Mouse (Mus musculus): ENCODE results near the gene Fhit. TPM values are rescaled to one million over a fixed set of nuclear protein-coding genes. Genes with fewer than 3 reads are reported as not detected.

The Fhit gene
- polyA plus RNA-seq, 1 experiment from 2014 or later: 7.1 TPM

DNA sequence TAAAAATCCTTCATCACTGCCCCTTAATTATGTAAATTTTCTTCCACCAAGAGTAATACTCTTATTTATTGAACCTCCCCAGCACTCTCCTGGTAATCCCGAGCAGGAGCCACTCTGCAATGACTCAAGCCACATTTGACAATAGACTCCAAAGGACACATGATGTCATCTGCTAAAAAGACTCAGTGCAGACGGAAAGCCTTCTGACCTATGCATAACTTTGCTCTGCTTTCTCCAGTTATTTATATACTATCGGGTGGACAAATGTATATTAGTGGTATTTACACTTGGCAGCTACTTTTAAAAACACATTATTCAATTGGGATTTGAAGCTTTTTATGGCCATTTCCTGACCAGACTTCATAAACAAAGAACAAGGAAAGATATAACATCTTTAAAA lies 304.2 kb downstream of the Fhit start:
- H3K36me3 ChIP-seq (ENCODE audit: control insufficient read depth, insufficient read depth, low read length): no peaks in the 10 kb centered on the region
- H3K4me2 ChIP-seq (ENCODE audit: low read depth, low read length): no peak overlapping the region
- no peak overlapping the region for H3K9ac ChIP-seq (ENCODE audit: low read length)
- no peaks in the 10 kb centered on the region for H3K9me3 ChIP-seq (replicated peaks; ENCODE audit: control insufficient read depth, low read length)
- H3K27ac ChIP-seq (ENCODE audit: low read length): no peak overlapping the region
- H3K4me3 ChIP-seq (replicated peaks; ENCODE audit: low read length): no peak overlapping the region
- ATAC-seq (ENCODE audit: insufficient read depth, low FRiP score): peak; percentile 33; the same call in 1 of the 2 replicates
- H3K4me1 ChIP-seq (ENCODE audit: control insufficient read depth, insufficient read depth, low read length): no peaks in the 10 kb centered on the region
- H3K27me3 ChIP-seq (ENCODE audit: control insufficient read depth, insufficient read depth, low read length): no peaks in the 10 kb centered on the region
- WGBS: 28% methylated on average over 3 of the region's 3 CpGs

GRCm38 (mm10) chr14:10851936-10852335 lies 309.9 kb downstream of the Fhit start:
- 85% methylated on average over 1 of the region's 1 CpGs for WGBS
- Histone ChIP-seq H3K4me1 (ENCODE audit: control insufficient read depth, insufficient read depth, low read length) (no peaks in the 10 kb centered on the region), H3K27ac (ENCODE audit: low read length) (no peak overlapping the region), H3K9me3 (replicated peaks; ENCODE audit: control insufficient read depth, low read length) (no peaks in the 10 kb centered on the region), H3K4me2 (ENCODE audit: low read depth, low read length) (no peak overlapping the region), H3K9ac (ENCODE audit: low read length) (no peak overlapping the region), H3K27me3 (ENCODE audit: control insufficient read depth, insufficient read depth, low read length) (no peaks in the 10 kb centered on the region), H3K36me3 (ENCODE audit: control insufficient read depth, insufficient read depth, low read length) (no peaks in the 10 kb centered on the region), H3K4me3 (replicated peaks; ENCODE audit: low read length) (no peak overlapping the region)
- ATAC-seq (ENCODE audit: insufficient read depth, low FRiP score): no peak

DNA sequence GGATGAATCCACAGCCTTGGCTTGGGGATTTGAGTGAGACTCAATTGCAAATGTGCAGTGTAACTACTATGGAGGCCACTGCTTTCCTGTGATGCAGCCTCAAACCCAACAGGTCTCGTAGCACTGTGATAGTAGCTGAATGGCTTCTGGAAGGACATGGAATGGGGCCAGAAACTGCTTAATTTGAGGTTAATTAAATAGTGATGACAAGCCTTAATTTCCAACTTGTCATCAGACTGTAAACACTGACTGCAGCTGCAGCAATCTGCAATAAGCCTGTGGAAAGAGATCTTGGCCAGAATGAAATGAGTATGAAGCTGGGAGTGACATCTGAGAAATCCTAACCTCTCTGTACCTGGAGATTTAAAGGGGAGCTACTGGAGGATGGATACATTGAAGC lies 325.8 kb downstream of the Fhit start:
- Histone ChIP-seq H3K4me3 (replicated peaks; ENCODE audit: low read length) (no peak overlapping the region), H3K4me2 (ENCODE audit: low read depth, low read length) (no peak overlapping the region), H3K27ac (ENCODE audit: low read length) (no peak overlapping the region), H3K36me3 (ENCODE audit: control insufficient read depth, insufficient read depth, low read length) (no peaks in the 10 kb centered on the region), H3K9ac (ENCODE audit: low read length) (no peak overlapping the region), H3K9me3 (replicated peaks; ENCODE audit: control insufficient read depth, low read length) (no peaks in the 10 kb centered on the region), H3K27me3 (ENCODE audit: control insufficient read depth, insufficient read depth, low read length) (no peaks in the 10 kb centered on the region), H3K4me1 (ENCODE audit: control insufficient read depth, insufficient read depth, low read length) (no peaks in the 10 kb centered on the region)
- ATAC-seq (ENCODE audit: insufficient read depth, low FRiP score): no peak
- 42% methylated on average over 1 of the region's 1 CpGs for WGBS

- Histone ChIP-seq H3K4me1 (ENCODE audit: control insufficient read depth, insufficient read depth, low read length) (no peaks in the 10 kb centered on the region), H3K27me3 (ENCODE audit: control insufficient read depth, insufficient read depth, low read length) (no peaks in the 10 kb centered on the region), H3K4me2 (ENCODE audit: low read depth, low read length) (no peak overlapping the region), H3K9me3 (replicated peaks; ENCODE audit: control insufficient read depth, low read length) (no peaks in the 10 kb centered on the region), H3K9ac (ENCODE audit: low read length) (no peak overlapping the region), H3K4me3 (replicated peaks; ENCODE audit: low read length) (no peak overlapping the region), H3K27ac (ENCODE audit: low read length) (no peak overlapping the region), H3K36me3 (ENCODE audit: control insufficient read depth, insufficient read depth, low read length) (no peaks in the 10 kb centered on the region)
- WGBS: 56% methylated on average over 4 of the region's 4 CpGs
- no peak for ATAC-seq (ENCODE audit: insufficient read depth, low FRiP score)
These were observed 337.0 kb downstream of the Fhit start for GRCm38 (mm10) chr14:10824819-10825218.

GRCm38 (mm10) chr14:10813551-10813950 lies 348.3 kb downstream of the Fhit start:
- H3K27ac ChIP-seq (ENCODE audit: low read length): no peak overlapping the region
- no peaks in the 10 kb centered on the region for H3K36me3 ChIP-seq (ENCODE audit: control insufficient read depth, insufficient read depth, low read length)
- H3K9me3 ChIP-seq (replicated peaks; ENCODE audit: control insufficient read depth, low read length): no peaks in the 10 kb centered on the region
- WGBS: 41% methylated on average over 2 of the region's 2 CpGs
- no peak overlapping the region for H3K4me2 ChIP-seq (ENCODE audit: low read depth, low read length)
- no peaks in the 10 kb centered on the region for H3K27me3 ChIP-seq (ENCODE audit: control insufficient read depth, insufficient read depth, low read length)
- no peak overlapping the region for H3K9ac ChIP-seq (ENCODE audit: low read length)
- H3K4me1 ChIP-seq (ENCODE audit: control insufficient read depth, insufficient read depth, low read length): no peaks in the 10 kb centered on the region
- no peak for ATAC-seq (ENCODE audit: insufficient read depth, low FRiP score)
- H3K4me3 ChIP-seq (replicated peaks; ENCODE audit: low read length): no peak overlapping the region

DNA sequence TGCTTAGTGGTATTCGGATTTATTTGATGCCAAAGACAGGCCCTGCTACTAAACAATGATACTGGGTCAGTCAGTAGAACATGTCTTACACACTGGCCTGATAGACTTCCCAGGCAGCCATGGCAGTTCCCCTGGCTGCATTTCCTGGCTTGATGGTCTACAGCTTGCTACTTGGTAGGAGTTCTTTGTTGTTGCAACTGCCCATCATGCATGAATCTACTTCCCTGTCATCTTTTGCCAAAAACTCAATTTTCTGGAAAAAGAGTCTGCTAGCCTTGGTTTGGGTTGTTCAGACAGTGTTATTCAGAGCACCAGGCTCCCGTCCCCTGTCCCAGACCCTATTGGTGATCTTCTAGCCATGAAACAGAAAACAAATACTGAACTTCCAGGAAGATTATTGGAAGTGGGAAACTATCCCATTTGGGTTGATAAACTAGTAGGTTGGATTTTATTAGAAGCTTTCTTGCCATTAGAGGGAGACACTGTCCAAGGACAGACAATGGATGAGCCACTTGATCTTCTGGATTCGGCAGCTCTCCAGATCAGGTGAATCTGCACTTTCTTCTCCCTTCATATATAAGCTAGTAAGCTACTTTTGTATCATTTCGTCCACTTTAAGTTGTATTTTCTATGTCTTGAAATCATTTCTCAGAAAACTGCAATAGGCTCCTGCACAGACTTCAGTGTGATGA lies 363.2 kb downstream of the Fhit start:
- no peak overlapping the region for H3K4me3 ChIP-seq (replicated peaks; ENCODE audit: low read length)
- no peaks in the 10 kb centered on the region for H3K4me1 ChIP-seq (ENCODE audit: control insufficient read depth, insufficient read depth, low read length)
- H3K9me3 ChIP-seq (replicated peaks; ENCODE audit: control insufficient read depth, low read length): no peaks in the 10 kb centered on the region
- no peaks in the 10 kb centered on the region for H3K36me3 ChIP-seq (ENCODE audit: control insufficient read depth, insufficient read depth, low read length)
- H3K27ac ChIP-seq (ENCODE audit: low read length): no peak overlapping the region
- no peaks in the 10 kb centered on the region for H3K27me3 ChIP-seq (ENCODE audit: control insufficient read depth, insufficient read depth, low read length)
- no peak overlapping the region for H3K4me2 ChIP-seq (ENCODE audit: low read depth, low read length)
- ATAC-seq (ENCODE audit: insufficient read depth, low FRiP score): no peak
- WGBS: 83% methylated on average over 4 of the region's 4 CpGs
- no peak overlapping the region for H3K9ac ChIP-seq (ENCODE audit: low read length)

GRCm38 (mm10) chr14:10797595-10797994 lies 364.2 kb downstream of the Fhit start:
- no peak overlapping the region for H3K27ac ChIP-seq (ENCODE audit: low read length)
- no peak for ATAC-seq (ENCODE audit: insufficient read depth, low FRiP score)
- no peak overlapping the region for H3K4me2 ChIP-seq (ENCODE audit: low read depth, low read length)
- no peaks in the 10 kb centered on the region for H3K4me1 ChIP-seq (ENCODE audit: control insufficient read depth, insufficient read depth, low read length)
- H3K36me3 ChIP-seq (ENCODE audit: control insufficient read depth, insufficient read depth, low read length): no peaks in the 10 kb centered on the region
- 74% methylated on average over 1 of the region's 1 CpGs for WGBS
- no peaks in the 10 kb centered on the region for H3K9me3 ChIP-seq (replicated peaks; ENCODE audit: control insufficient read depth, low read length)
- H3K4me3 ChIP-seq (replicated peaks; ENCODE audit: low read length): no peak overlapping the region
- H3K9ac ChIP-seq (ENCODE audit: low read length): no peak overlapping the region
- no peaks in the 10 kb centered on the region for H3K27me3 ChIP-seq (ENCODE audit: control insufficient read depth, insufficient read depth, low read length)

DNA sequence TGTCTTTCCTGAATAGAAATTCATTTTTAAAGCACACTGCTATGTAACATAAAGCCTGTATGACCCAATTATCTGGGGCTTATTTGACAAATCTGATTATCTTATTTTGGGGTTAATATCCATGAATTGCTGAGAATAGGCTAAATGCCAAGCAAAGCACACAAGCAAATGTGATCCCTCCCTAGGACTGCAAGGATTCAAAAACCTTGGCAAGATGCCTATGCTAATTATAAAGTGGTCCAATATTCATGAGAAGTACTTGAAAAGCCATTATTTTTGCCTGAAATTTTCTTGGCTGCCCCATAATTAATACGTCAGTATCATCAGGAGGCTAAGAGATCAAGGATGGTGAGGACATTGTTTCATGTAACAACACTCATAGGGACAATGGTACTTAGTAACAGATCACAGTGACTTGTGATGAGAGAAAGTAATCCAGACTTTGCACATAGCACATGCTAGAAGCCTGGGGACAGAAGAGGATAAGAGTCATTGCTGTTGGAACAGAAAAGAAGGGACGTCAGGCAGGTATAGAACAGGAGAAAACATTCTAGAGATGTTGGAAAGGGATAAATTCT lies 366.2 kb downstream of the Fhit start:
- ATAC-seq (ENCODE audit: insufficient read depth, low FRiP score): no peak
- WGBS: 78% methylated on average over 2 of the region's 2 CpGs
- H3K9me3 ChIP-seq (replicated peaks; ENCODE audit: control insufficient read depth, low read length): no peaks in the 10 kb centered on the region

GRCm38 (mm10) chr14:10783929-10784328 lies 377.9 kb downstream of the Fhit start:
- Histone ChIP-seq H3K4me1 (ENCODE audit: control insufficient read depth, insufficient read depth, low read length) (no peaks in the 10 kb centered on the region), H3K36me3 (ENCODE audit: control insufficient read depth, insufficient read depth, low read length) (no peaks in the 10 kb centered on the region), H3K27ac (ENCODE audit: low read length) (no peak overlapping the region), H3K4me2 (ENCODE audit: low read depth, low read length) (no peak overlapping the region), H3K27me3 (ENCODE audit: control insufficient read depth, insufficient read depth, low read length) (no peaks in the 10 kb centered on the region), H3K9me3 (replicated peaks; ENCODE audit: control insufficient read depth, low read length) (no peaks in the 10 kb centered on the region), H3K9ac (ENCODE audit: low read length) (no peak overlapping the region), H3K4me3 (replicated peaks; ENCODE audit: low read length) (no peak overlapping the region)
- ATAC-seq (ENCODE audit: insufficient read depth, low FRiP score): no peak
- WGBS: 90% methylated on average over 3 of the region's 3 CpGs

More for the DNA sequence above, 366.2 kb downstream of the Fhit start:
- no peaks in the 10 kb centered on the region for H3K36me3 ChIP-seq (ENCODE audit: control insufficient read depth, insufficient read depth, low read length)
- no peaks in the 10 kb centered on the region for H3K4me1 ChIP-seq (ENCODE audit: control insufficient read depth, insufficient read depth, low read length)
- H3K4me2 ChIP-seq (ENCODE audit: low read depth, low read length): no peak overlapping the region
- no peak overlapping the region for H3K27ac ChIP-seq (ENCODE audit: low read length)
- H3K9ac ChIP-seq (ENCODE audit: low read length): no peak overlapping the region
- H3K27me3 ChIP-seq (ENCODE audit: control insufficient read depth, insufficient read depth, low read length): no peaks in the 10 kb centered on the region
- H3K4me3 ChIP-seq (replicated peaks; ENCODE audit: low read length): no peak overlapping the region
